Mouse (Mus musculus) small intestine, adult 2 months (tissue): Measurements from ENCODE around the gene Disp3. TPM values are rescaled to one million over a fixed set of nuclear protein-coding genes. Genes with fewer than 3 reads are reported as not detected.

Experiments used
- H3K27ac ChIP-seq: fragments of 200-500 bp; 2 replicates; pipeline ENCODE4 v1.5.1; 2012; ENCODE audit warnings: low read depth, low read length, control low read depth, inconsistent platforms; ENCODE audit not compliant: insufficient read depth
- H3K27me3 ChIP-seq: fragments of 200-500 bp; 2 replicates; pipeline ENCODE4 v1.6.1; 2012; ENCODE audit warnings: mild to moderate bottlenecking, moderate library complexity, low read length, inconsistent platforms; ENCODE audit not compliant: control insufficient read depth, insufficient read depth
- H3K36me3 ChIP-seq: fragments of 200-500 bp; 2 replicates; pipeline ENCODE4 v1.6.1; 2012; ENCODE audit warnings: mild to moderate bottlenecking, low read length, control low read depth, inconsistent platforms; ENCODE audit not compliant: control insufficient read depth, insufficient read depth
- H3K4me1 ChIP-seq: fragments of 200-500 bp; 2 replicates; pipeline ENCODE4 v1.6.1; 2012; ENCODE audit warnings: low read length, inconsistent platforms, mixed read lengths; ENCODE audit not compliant: control insufficient read depth, insufficient read depth, insufficient read length
- H3K4me3 ChIP-seq: fragments of 200-500 bp; 2 replicates; pipeline ENCODE4 v1.5.1; 2012; ENCODE audit warnings: low read depth, mild to moderate bottlenecking, control low read depth, inconsistent platforms, low read length, moderate library complexity
- CTCF ChIP-seq: fragments of 200-500 bp; IDR thresholded peaks from 2 replicates; pipeline ENCODE4 v1.5.1; 2012; ENCODE audit warnings: low read depth, mild to moderate bottlenecking, control low read depth, inconsistent platforms, low read length, moderate library complexity, mixed read lengths; ENCODE audit not compliant: insufficient replicate concordance, insufficient read length; ENCODE audit errors: extremely low read depth
- POLR2A ChIP-seq: fragments of 200-500 bp; IDR thresholded peaks from 2 replicates; pipeline ENCODE4 v1.6.1; 2012; ENCODE audit warnings: low read depth, mild to moderate bottlenecking, control low read depth, inconsistent platforms, low read length, moderate library complexity
- WGBS: fragments of 180-500 bp; shearing (Covaris S2); methylation state at CpG from one replicate; pipeline ENCODE4 v1.1.7; 2018; 5-methylcytosine and 5-hydroxymethylcytosine counted together
- polyA plus RNA-seq: library from polyadenylated mRNA; depleted of rRNA; stranded (reverse); fragments of >200 nt; gene quantifications from 2 replicates; pipeline ENCODE4 v1.2.3, GENCODE M21; 2012; rRNA removed

The Disp3 gene
- 0.06 TPM in 2 replicates for polyA plus RNA-seq

DNA sequence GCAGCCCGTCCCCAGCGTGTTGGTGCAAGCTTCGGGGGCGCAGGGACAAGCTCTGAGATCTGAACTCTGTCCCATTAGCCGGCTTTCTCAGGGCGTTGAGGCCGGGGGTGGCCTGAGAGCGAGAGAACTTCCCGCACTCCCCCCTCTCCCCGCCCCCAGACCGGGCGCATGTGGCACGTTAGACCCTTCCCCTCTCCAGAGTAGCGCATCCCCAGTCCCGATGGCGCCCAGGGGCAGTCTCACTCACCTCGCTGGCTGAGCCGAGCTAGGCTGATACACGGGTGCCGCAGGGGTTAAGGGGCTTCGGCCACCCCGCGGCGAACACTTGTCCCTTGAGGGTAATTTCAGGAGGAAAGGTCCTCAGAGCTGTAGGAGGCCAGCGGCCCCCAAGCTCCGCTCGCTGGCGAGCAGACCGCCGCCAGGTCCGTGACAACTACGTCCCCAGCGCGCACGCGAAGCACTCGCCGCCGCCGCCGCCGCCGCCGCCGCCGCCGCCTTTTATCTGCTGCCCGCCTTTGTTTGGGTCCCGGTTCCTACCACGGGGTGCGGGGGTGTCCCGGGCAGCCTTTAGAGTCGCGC, at the start of gene Disp3:
Disp3 (minus strand) TSS at position 490 of the 579 bp plus-strand sequence.
- no peak for TF ChIP-seq POLR2A
- no peak for TF ChIP-seq CTCF
- H3K36me3 ChIP-seq: no peaks in the 10 kb centered on the region
- 2% methylated on average over 53 of the region's 54 CpGs for WGBS
- H3K27me3 ChIP-seq: peaks cover 16% of the 10 kb centered on the region
- no peak within 1 kb of the TSS for H3K27ac ChIP-seq
- H3K4me3 ChIP-seq: peak within 1 kb of the TSS; percentile 28; the same call in 1 of the 2 replicates
- H3K4me1 ChIP-seq: peaks cover 4% of the 10 kb centered on the region; the same call in 1 of the 2 replicates

- Histone ChIP-seq H3K36me3 (no peaks in the 10 kb centered on the region), H3K4me3 (no peak overlapping the region), H3K27me3 (no peaks in the 10 kb centered on the region; the same call in 1 of the 2 replicates), H3K27ac (no peak overlapping the region), H3K4me1 (no peaks in the 10 kb centered on the region)
- no peak for TF ChIP-seq CTCF
- TF ChIP-seq POLR2A: no peak
- 88% methylated on average over 2 of the region's 2 CpGs for WGBS
These were observed 42.5 kb upstream of the Disp3 start for GRCm38 (mm10) chr4:148330269-148330668.

- no peak overlapping the region for H3K27ac ChIP-seq
- H3K4me1 ChIP-seq: no peaks in the 10 kb centered on the region
- TF ChIP-seq CTCF: no peak
- TF ChIP-seq POLR2A: no peak
- no peaks in the 10 kb centered on the region; the same call in 1 of the 2 replicates for H3K27me3 ChIP-seq
- H3K36me3 ChIP-seq: no peaks in the 10 kb centered on the region
- no peak overlapping the region for H3K4me3 ChIP-seq
- WGBS: 51% methylated on average over 11 of the region's 11 CpGs
These were observed 41.7 kb upstream of the Disp3 start for GRCm38 (mm10) chr4:148329431-148329830.

GRCm38 (mm10) chr4:148328237-148328636, 40.5 kb upstream of the Disp3 start:
- no peaks in the 10 kb centered on the region; the same call in 1 of the 2 replicates for H3K27me3 ChIP-seq
- H3K36me3 ChIP-seq: no peaks in the 10 kb centered on the region
- H3K27ac ChIP-seq: no peak overlapping the region
- no peak overlapping the region for H3K4me3 ChIP-seq
- WGBS: 91% methylated on average over 1 of the region's 1 CpGs
- TF ChIP-seq POLR2A (no peak), CTCF (no peak)
- H3K4me1 ChIP-seq: no peaks in the 10 kb centered on the region

DNA sequence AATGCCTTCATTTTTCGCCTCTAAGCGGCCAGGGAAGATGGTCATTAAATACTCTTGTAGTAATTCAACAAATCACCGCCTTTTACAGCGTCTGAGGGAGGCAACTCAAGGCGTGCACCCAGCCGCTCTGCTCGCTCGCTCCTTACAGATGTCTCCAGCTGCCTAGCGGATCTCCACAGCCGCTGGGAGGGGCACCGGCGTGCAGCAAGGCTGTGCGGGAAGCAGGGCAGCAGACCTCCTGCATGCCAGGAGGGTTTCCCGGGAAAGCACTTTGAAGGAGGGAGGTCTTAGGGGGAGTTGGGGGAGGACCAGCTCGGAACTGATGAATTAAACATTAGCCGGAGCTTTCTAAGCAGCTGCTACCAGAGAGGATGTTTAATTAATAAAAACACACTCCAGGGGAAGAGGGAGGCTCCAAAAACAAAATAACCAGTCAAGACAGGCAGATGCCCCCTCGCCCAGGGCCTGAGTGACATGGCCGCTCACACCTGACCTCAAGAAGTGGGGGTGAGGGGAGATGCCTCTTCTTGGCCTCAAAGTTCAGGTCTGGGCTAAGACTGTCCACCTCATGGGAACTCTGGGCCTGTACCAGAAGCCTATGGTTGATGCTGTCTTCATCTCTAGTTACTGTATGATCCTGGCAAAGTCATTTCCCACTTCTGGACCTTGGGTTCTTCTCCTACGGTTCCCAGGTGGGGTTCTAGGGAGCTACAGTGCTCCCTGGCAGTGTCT, 39.7 kb upstream of the Disp3 start:
- Histone ChIP-seq H3K27ac (no peak overlapping the region), H3K27me3 (no peaks in the 10 kb centered on the region; the same call in 1 of the 2 replicates), H3K4me1 (no peaks in the 10 kb centered on the region), H3K36me3 (no peaks in the 10 kb centered on the region), H3K4me3 (no peak overlapping the region)
- 16% methylated on average over 19 of the region's 19 CpGs for WGBS
- TF ChIP-seq CTCF (no peak), POLR2A (no peak)

DNA sequence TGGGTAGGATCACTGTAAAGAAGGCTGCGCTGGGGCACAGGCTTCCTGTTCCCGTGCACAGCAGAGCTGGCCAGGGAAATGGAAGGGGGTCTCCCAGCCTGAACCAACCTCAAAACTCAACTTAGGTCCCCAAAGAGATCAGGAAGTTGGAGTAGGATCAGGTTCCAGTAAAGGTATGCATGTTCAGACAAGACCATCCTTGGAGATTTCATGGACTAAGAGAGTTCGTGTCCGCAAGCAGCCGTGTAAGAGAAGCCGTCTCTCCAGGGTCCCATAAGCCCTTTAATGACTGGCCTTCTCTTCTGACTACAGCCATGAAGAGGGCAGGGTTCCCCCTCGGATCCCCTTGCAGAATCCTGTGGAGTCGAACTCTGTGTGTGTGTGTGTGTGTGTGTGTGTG, 39.0 kb upstream of the Disp3 start:
- 63% methylated on average over 8 of the region's 8 CpGs for WGBS
- no peaks in the 10 kb centered on the region; the same call in 1 of the 2 replicates for H3K27me3 ChIP-seq
- no peak overlapping the region for H3K4me3 ChIP-seq
- no peak overlapping the region for H3K27ac ChIP-seq
- H3K4me1 ChIP-seq: no peaks in the 10 kb centered on the region
- TF ChIP-seq CTCF: no peak
- no peak for TF ChIP-seq POLR2A
- no peaks in the 10 kb centered on the region for H3K36me3 ChIP-seq

- Histone ChIP-seq H3K4me1 (no peaks in the 10 kb centered on the region), H3K4me3 (no peak overlapping the region), H3K36me3 (no peaks in the 10 kb centered on the region), H3K27me3 (no peaks in the 10 kb centered on the region; the same call in 1 of the 2 replicates), H3K27ac (no peak overlapping the region)
- TF ChIP-seq POLR2A: no peak
- WGBS: 84% methylated on average over 3 of the region's 3 CpGs
These were observed 38.2 kb upstream of the Disp3 start for GRCm38 (mm10) chr4:148325951-148326350.

- Histone ChIP-seq H3K4me1 (no peaks in the 10 kb centered on the region), H3K27me3 (no peaks in the 10 kb centered on the region; the same call in 1 of the 2 replicates), H3K27ac (no peak overlapping the region), H3K4me3 (no peak overlapping the region), H3K36me3 (no peaks in the 10 kb centered on the region)
- TF ChIP-seq CTCF (no peak), POLR2A (no peak)
- WGBS: 19% methylated on average over 2 of the region's 2 CpGs
These were observed 37.3 kb upstream of the Disp3 start for GRCm38 (mm10) chr4:148325057-148325456.
